ENCODE assay signal across 7 mouse cellular contexts in the genomic region with DNA sequence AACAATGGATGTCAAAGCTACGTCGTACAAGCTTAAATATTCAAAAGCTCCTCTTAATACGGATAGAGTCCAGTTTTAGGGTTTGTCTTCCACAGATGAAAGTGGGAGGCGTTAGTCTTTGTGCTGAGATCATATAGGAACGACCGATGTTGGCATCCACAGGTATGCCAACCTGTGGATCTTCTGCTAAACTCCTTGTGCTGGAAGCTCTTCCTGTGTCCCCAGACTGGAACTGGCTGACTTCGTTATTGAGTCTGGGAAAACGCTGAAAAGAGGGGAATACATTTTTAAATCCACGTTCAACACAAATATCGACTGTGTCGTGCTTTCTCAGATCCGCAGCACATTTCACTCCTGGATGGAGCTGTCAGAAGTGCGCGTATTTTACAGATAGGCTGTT. TPM values are rescaled to one million over a fixed set of nuclear protein-coding genes. Genes with fewer than 3 reads are reported as not detected.
DNase-seq lines count a peak whose midpoint lies in the region; ATAC-seq and TF ChIP-seq lines count a peak whose summit lies in the region.

No protein-coding gene starts in this region.

- no peaks in the 10 kb centered on the region for H3K9me3 ChIP-seq in lung, postnatal 0 days (ENCODE audit: low read length)
- H3K9me3 ChIP-seq in embryonic facial prominence, embryonic 14.5 days (ENCODE audit: control insufficient read depth, low read length), result no peaks in the 10 kb centered on the region
- H3K9me3 ChIP-seq in liver, postnatal 0 days (ENCODE audit: low read length), result no peaks in the 10 kb centered on the region

- TF ChIP-seq EP300 in lung, postnatal 0 days (IDR thresholded peaks at IDR 0.05), result no peak
- no peak for TF ChIP-seq EP300 in liver, postnatal 0 days (IDR thresholded peaks at IDR 0.05; ENCODE audit: low read depth)

- H3K27ac ChIP-seq in lung, postnatal 0 days (ENCODE audit: low read length), result peak overlapping the region; percentile 83
- peak overlapping the region; percentile 94 for H3K27ac ChIP-seq in embryonic facial prominence, embryonic 14.5 days (replicated peaks; ENCODE audit: low read depth, low read length)
- peak overlapping the region; percentile 68 for H3K27ac ChIP-seq in liver, postnatal 0 days (ENCODE audit: low read depth)

- H3K9ac ChIP-seq in lung, postnatal 0 days (replicated peaks; ENCODE audit: low read depth), result peak overlapping the region; percentile 65
- peak overlapping the region; percentile 81 for H3K9ac ChIP-seq in embryonic facial prominence, embryonic 14.5 days (ENCODE audit: low read depth, low read length)
- peak overlapping the region; percentile 87 for H3K9ac ChIP-seq in liver, postnatal 0 days (replicated peaks)

- TF ChIP-seq CTCF in lung, postnatal 0 days (IDR thresholded peaks at IDR 0.05), result no peak
- TF ChIP-seq CTCF in liver, postnatal 0 days (IDR thresholded peaks at IDR 0.05; ENCODE audit: low read depth), result no peak

- H3K36me3 ChIP-seq in lung, postnatal 0 days (ENCODE audit: insufficient read depth, low read length), result 0 out of 2 replicates have a peak, but pooled peaks cover 3% of the 10 kb centered on the region
- H3K36me3 ChIP-seq in embryonic facial prominence, embryonic 14.5 days (ENCODE audit: control insufficient read depth, insufficient read depth, low read length), result peaks cover 20% of the 10 kb centered on the region
- H3K36me3 ChIP-seq in liver, postnatal 0 days (replicated peaks; ENCODE audit: insufficient read depth, low read length), result peaks cover 15% of the 10 kb centered on the region

- H3K4me3 ChIP-seq in lung, postnatal 0 days (ENCODE audit: low read depth, low read length), result peak overlapping the region; percentile 88
- H3K4me3 ChIP-seq in embryonic facial prominence, embryonic 14.5 days (ENCODE audit: low read depth, low read length), result peak overlapping the region; percentile 89
- peak overlapping the region; percentile 84 for H3K4me3 ChIP-seq in liver, postnatal 0 days (ENCODE audit: low read depth, low read length)

- no peaks in the 10 kb centered on the region for H3K27me3 ChIP-seq in lung, postnatal 0 days (replicated peaks; ENCODE audit: insufficient read depth, low read length)
- H3K27me3 ChIP-seq in embryonic facial prominence, embryonic 14.5 days (replicated peaks; ENCODE audit: control insufficient read depth, insufficient read depth, low read length), result no peaks in the 10 kb centered on the region
- H3K27me3 ChIP-seq in liver, postnatal 0 days (ENCODE audit: insufficient read depth, low read length), result no peaks in the 10 kb centered on the region

- peak; percentile 4 for ATAC-seq in lung, postnatal 0 days
- peak; percentile 41 for ATAC-seq in embryonic facial prominence, embryonic 14.5 days (ENCODE audit: low read depth)
- ATAC-seq in liver, postnatal 0 days, result no peak
- no peak for ATAC-seq in monocyte, adult 5-6 weeks (replicated peaks; ENCODE audit: insufficient number of reproducible peaks, low FRiP score, low TSS enrichment, poor library complexity, severe bottlenecking)

- H3K4me2 ChIP-seq in lung, postnatal 0 days (replicated peaks; ENCODE audit: low read depth, low read length), result peak overlapping the region; percentile 79
- H3K4me2 ChIP-seq in embryonic facial prominence, embryonic 14.5 days (ENCODE audit: low read depth, low read length), result peak overlapping the region; percentile 74
- H3K4me2 ChIP-seq in liver, postnatal 0 days (ENCODE audit: low read depth, low read length), result peak overlapping the region; percentile 79

- H3K4me1 ChIP-seq in lung, postnatal 0 days (ENCODE audit: insufficient read depth, low read depth, low read length), result peaks cover 13% of the 10 kb centered on the region; the same call in 1 of the 2 replicates
- H3K4me1 ChIP-seq in embryonic facial prominence, embryonic 14.5 days (ENCODE audit: control insufficient read depth, insufficient read depth, low read length), result peaks cover 5% of the 10 kb centered on the region
- peaks cover 18% of the 10 kb centered on the region for H3K4me1 ChIP-seq in liver, postnatal 0 days (ENCODE audit: insufficient read depth)

- 3% methylated on average over 14 of the region's 14 CpGs for WGBS in lung, postnatal 0 days
- 6% methylated on average over 14 of the region's 14 CpGs for WGBS in embryonic facial prominence, embryonic 14.5 days
- WGBS in liver, postnatal 0 days (ENCODE audit: insufficient replicate concordance), result 4% methylated on average over 14 of the region's 14 CpGs

- DNase-seq in lung, postnatal 0 days (ENCODE audit: low spot score), result no peak
- DNase-seq in lung, adult 18-20 months, result no peak
- DNase-seq in embryonic facial prominence, embryonic 14.5 days (ENCODE audit: low spot score), result no peak
- DNase-seq in heart, postnatal 4 days, result peak; percentile 7
- DNase-seq in liver, postnatal 0 days, result no peak
- no peak for DNase-seq in gastrocnemius, postnatal 4 days (ENCODE audit: low spot score in 2 of 2)

RNA-seq across cellular contexts. Expression of gene Cox7a2, which starts 0.4 kb away (rescaled TPM):
- 593 and 634 TPM in 2 replicates for polyA plus RNA-seq in lung, postnatal 0 days (2015; fragmentation: Nextera tagmentation; extraction: Ambion mirVana)
- polyA plus RNA-seq in embryonic facial prominence, embryonic 14.5 days (2014; fragmentation: Nextera tagmentation; extraction: Ambion mirVana), result 644 and 755 TPM in 2 replicates
- total RNA-seq in heart, postnatal 4 days (2021), result 100 to 1,000 TPM; 924 to 968 TPM
- polyA plus RNA-seq in liver, postnatal 0 days (2015; fragmentation: Nextera tagmentation; extraction: Ambion mirVana), result 756 and 780 TPM in 2 replicates
- total RNA-seq in monocyte, adult 5-6 weeks (2017), result 70.5 to 164 TPM (median 136 TPM) in 3 replicates
- total RNA-seq in gastrocnemius, postnatal 4 days (2021), result 100 to 1,000 TPM; 481 to 525 TPM

RNA-seq across cellular contexts. Expression of gene Tmem30a, which starts 33.2 kb away (rescaled TPM):
- 129 and 140 TPM in 2 replicates for polyA plus RNA-seq in lung, postnatal 0 days (2015; fragmentation: Nextera tagmentation; extraction: Ambion mirVana)
- 69.4 and 74.4 TPM in 2 replicates for polyA plus RNA-seq in embryonic facial prominence, embryonic 14.5 days (2014; fragmentation: Nextera tagmentation; extraction: Ambion mirVana)
- total RNA-seq in heart, postnatal 4 days (2021), result 10 to 100 TPM; 64.5 to 66.7 TPM
- 59.7 and 67.5 TPM in 2 replicates for polyA plus RNA-seq in liver, postnatal 0 days (2015; fragmentation: Nextera tagmentation; extraction: Ambion mirVana)
- 145 to 184 TPM (median 151 TPM) in 3 replicates for total RNA-seq in monocyte, adult 5-6 weeks (2017)
- 10 to 100 TPM; 44.8 to 47.5 TPM for total RNA-seq in gastrocnemius, postnatal 4 days (2021)

RNA-seq across cellular contexts. Expression of gene Col12a1, which starts 41.4 kb away (rescaled TPM):
- polyA plus RNA-seq in lung, postnatal 0 days (2015; fragmentation: Nextera tagmentation; extraction: Ambion mirVana), result 11.5 and 13.3 TPM in 2 replicates
- 285 and 301 TPM in 2 replicates for polyA plus RNA-seq in embryonic facial prominence, embryonic 14.5 days (2014; fragmentation: Nextera tagmentation; extraction: Ambion mirVana)
- total RNA-seq in heart, postnatal 4 days (2021), result 10 to 100 TPM; 17.6 to 20.2 TPM
- polyA plus RNA-seq in liver, postnatal 0 days (2015; fragmentation: Nextera tagmentation; extraction: Ambion mirVana), result 2.2 and 2.3 TPM in 2 replicates
- total RNA-seq in monocyte, adult 5-6 weeks (2017), result 0.29 TPM in 1 of 3 replicates, not detected in the others
- 100 to 1,000 TPM; 212 to 230 TPM for total RNA-seq in gastrocnemius, postnatal 4 days (2021)

Comparison
In these comparisons a context has a peak if more than half of its experiments do, and no peak if none do; other contexts are left out.
1. ATAC-seq: peak in lung, postnatal 0 days (single experiment) and embryonic facial prominence, embryonic 14.5 days (single experiment); none in liver, postnatal 0 days (single experiment) and monocyte, adult 5-6 weeks (single experiment).
2. RNA of gene Col12a1, which starts 41.4 kb away (total RNA-seq): 212 to 230 TPM in gastrocnemius, postnatal 4 days and 17.6 to 20.2 TPM in heart, postnatal 4 days; 0.29 TPM in monocyte, adult 5-6 weeks; every median in the first group is over 10 times any median in the second.
3. Peak in every context shown above with its lines, with median percentiles within 50 percentile points of each other: H3K27ac ChIP-seq, H3K4me2 ChIP-seq, H3K4me3 ChIP-seq and H3K9ac ChIP-seq.